Mouse (Mus musculus): ENCODE measurements around the gene Cdk5rap3. TPM values are rescaled to one million over a fixed set of nuclear protein-coding genes. Genes with fewer than 3 reads are reported as not detected.
A peak's percentile ranks its signal among the peaks of the same experiment; 100 is the strongest.

Cdk5rap3 gene
- polyA plus RNA-seq, 1 experiment = 33.1 TPM

- H3K27ac ChIP-seq (ENCODE audit: insufficient read depth, low read depth, low read length) = no peak overlapping the region
- TF ChIP-seq POLR2A (IDR thresholded peaks at IDR 0.05; ENCODE audit: low read depth, low read length) = no peak
- WGBS = 47% methylated on average over 4 of the region's 4 CpGs
- H3K4me1 ChIP-seq (ENCODE audit: control insufficient read depth, insufficient read depth, insufficient read length, low read length) = no peaks in the 10 kb centered on the region; the same call in 1 of the 2 replicates
- H3K4me3 ChIP-seq (ENCODE audit: low read depth, low read length) = no peak overlapping the region
- H3K36me3 ChIP-seq (ENCODE audit: control insufficient read depth, insufficient read depth, low read length) = no peaks in the 10 kb centered on the region
- H3K27me3 ChIP-seq (ENCODE audit: control insufficient read depth, insufficient read depth, low read length) = peaks cover 33% of the 10 kb centered on the region
These were observed 39.2 kb downstream of the Cdk5rap3 start for GRCm38 (mm10) chr11:96877071-96877470.

GRCm38 (mm10) chr11:96876300-96877040 is 39.8 kb downstream of the Cdk5rap3 start:
- TF ChIP-seq CTCF (IDR thresholded peaks at IDR 0.05; ENCODE audit: extremely low read depth, insufficient read length, insufficient replicate concordance, low read depth, low read length) = no peak
- no peak for TF ChIP-seq POLR2A (IDR thresholded peaks at IDR 0.05; ENCODE audit: low read depth, low read length)
- H3K27me3 ChIP-seq (ENCODE audit: control insufficient read depth, insufficient read depth, low read length) = peaks cover 33% of the 10 kb centered on the region
- H3K27ac ChIP-seq (ENCODE audit: insufficient read depth, low read depth, low read length) = no peak overlapping the region
- no peaks in the 10 kb centered on the region for H3K36me3 ChIP-seq (ENCODE audit: control insufficient read depth, insufficient read depth, low read length)
- no peaks in the 10 kb centered on the region; the same call in 1 of the 2 replicates for H3K4me1 ChIP-seq (ENCODE audit: control insufficient read depth, insufficient read depth, insufficient read length, low read length)
- H3K4me3 ChIP-seq (ENCODE audit: low read depth, low read length) = no peak overlapping the region
- WGBS = 35% methylated on average over 13 of the region's 13 CpGs

- H3K4me1 ChIP-seq (ENCODE audit: control insufficient read depth, insufficient read depth, insufficient read length, low read length) = no peaks in the 10 kb centered on the region; the same call in 1 of the 2 replicates
- peaks cover 33% of the 10 kb centered on the region for H3K27me3 ChIP-seq (ENCODE audit: control insufficient read depth, insufficient read depth, low read length)
- H3K4me3 ChIP-seq (ENCODE audit: low read depth, low read length) = peak overlapping the region; percentile 22; the same call in 1 of the 2 replicates
- TF ChIP-seq CTCF (IDR thresholded peaks at IDR 0.05; ENCODE audit: extremely low read depth, insufficient read length, insufficient replicate concordance, low read depth, low read length) = no peak
- TF ChIP-seq POLR2A (IDR thresholded peaks at IDR 0.05; ENCODE audit: low read depth, low read length) = no peak
- H3K27ac ChIP-seq (ENCODE audit: insufficient read depth, low read depth, low read length) = no peak overlapping the region
- WGBS = under 1% methylated on average over 35 of the region's 35 CpGs
- no peaks in the 10 kb centered on the region for H3K36me3 ChIP-seq (ENCODE audit: control insufficient read depth, insufficient read depth, low read length)
These were observed 40.6 kb downstream of the Cdk5rap3 start for GRCm38 (mm10) chr11:96875745-96876144.

- H3K36me3 ChIP-seq (ENCODE audit: control insufficient read depth, insufficient read depth, low read length) = no peaks in the 10 kb centered on the region
- H3K27me3 ChIP-seq (ENCODE audit: control insufficient read depth, insufficient read depth, low read length) = peaks cover 33% of the 10 kb centered on the region
- WGBS = 29% methylated on average over 4 of the region's 4 CpGs
- H3K4me3 ChIP-seq (ENCODE audit: low read depth, low read length) = no peak overlapping the region; the same call in 1 of the 2 replicates
- no peak for TF ChIP-seq POLR2A (IDR thresholded peaks at IDR 0.05; ENCODE audit: low read depth, low read length)
- no peak for TF ChIP-seq CTCF (IDR thresholded peaks at IDR 0.05; ENCODE audit: extremely low read depth, insufficient read length, insufficient replicate concordance, low read depth, low read length)
- H3K4me1 ChIP-seq (ENCODE audit: control insufficient read depth, insufficient read depth, insufficient read length, low read length) = no peaks in the 10 kb centered on the region; the same call in 1 of the 2 replicates
- H3K27ac ChIP-seq (ENCODE audit: insufficient read depth, low read depth, low read length) = no peak overlapping the region
These were observed 41.0 kb downstream of the Cdk5rap3 start for GRCm38 (mm10) chr11:96875270-96875669.

- Histone ChIP-seq H3K27me3 (ENCODE audit: control insufficient read depth, insufficient read depth, low read length) (peaks cover 29% of the 10 kb centered on the region), H3K4me3 (ENCODE audit: low read depth, low read length) (no peak overlapping the region), H3K27ac (ENCODE audit: insufficient read depth, low read depth, low read length) (no peak overlapping the region), H3K4me1 (ENCODE audit: control insufficient read depth, insufficient read depth, insufficient read length, low read length) (no peaks in the 10 kb centered on the region; the same call in 1 of the 2 replicates), H3K36me3 (ENCODE audit: control insufficient read depth, insufficient read depth, low read length) (no peaks in the 10 kb centered on the region)
- TF ChIP-seq CTCF (IDR thresholded peaks at IDR 0.05; ENCODE audit: extremely low read depth, insufficient read length, insufficient replicate concordance, low read depth, low read length) = no peak
- TF ChIP-seq POLR2A (IDR thresholded peaks at IDR 0.05; ENCODE audit: low read depth, low read length) = no peak
- WGBS = 73% methylated on average over 11 of the region's 11 CpGs
These were observed 42.6 kb downstream of the Cdk5rap3 start for GRCm38 (mm10) chr11:96873601-96874140.

GRCm38 (mm10) chr11:96872441-96873379 is 43.6 kb downstream of the Cdk5rap3 start:
- Histone ChIP-seq H3K27ac (ENCODE audit: insufficient read depth, low read depth, low read length) (no peak overlapping the region), H3K27me3 (ENCODE audit: control insufficient read depth, insufficient read depth, low read length) (peaks cover 29% of the 10 kb centered on the region), H3K36me3 (ENCODE audit: control insufficient read depth, insufficient read depth, low read length) (no peaks in the 10 kb centered on the region), H3K4me3 (ENCODE audit: low read depth, low read length) (no peak overlapping the region), H3K4me1 (ENCODE audit: control insufficient read depth, insufficient read depth, insufficient read length, low read length) (no peaks in the 10 kb centered on the region; the same call in 1 of the 2 replicates)
- TF ChIP-seq CTCF (IDR thresholded peaks at IDR 0.05; ENCODE audit: extremely low read depth, insufficient read length, insufficient replicate concordance, low read depth, low read length) (no peak), POLR2A (IDR thresholded peaks at IDR 0.05; ENCODE audit: low read depth, low read length) (no peak)
- WGBS = 28% methylated on average over 24 of the region's 24 CpGs
